In genomic region chr6:39515040-39515738, GRCm38 (mm10) we compare ENCODE assay signal across 8 mouse cellular contexts. TPM values are rescaled to one million over a fixed set of nuclear protein-coding genes. Genes with fewer than 3 reads are reported as not detected.
A peak's percentile ranks its signal among the peaks of the same experiment; 100 is the strongest.
DNase-seq lines count a peak whose midpoint lies in the region; ATAC-seq lines count a peak whose summit lies in the region.

No protein-coding gene starts in this region.

- DNase-seq in embryo, embryonic 11 days = peak; percentile 39
- DNase-seq in embryo, embryonic 10 days (ENCODE audit: low spot score) = no peak
- peak; percentile 41 for DNase-seq in urinary bladder, postnatal 14 days (ENCODE audit: low spot score)
- no peak for DNase-seq in urinary bladder, postnatal 25 days (ENCODE audit: low spot score)
- peak; percentile 73 to 78 for DNase-seq in heart, postnatal 10 days
- peak; percentile 27 to 52 for DNase-seq in lung, postnatal 4 days

- no peak for ATAC-seq in erythroblast, adult 5-6 weeks (replicated peaks; ENCODE audit: low FRiP score, poor library complexity, severe bottlenecking)
- no peak for ATAC-seq in erythroid progenitor cell, adult 5-6 weeks (replicated peaks; ENCODE audit: low FRiP score, poor library complexity, severe bottlenecking)

- intact Hi-C loops in heart, postnatal 10 days (cut with DNase I) = loop anchor here (2.0 kb wide), 1 partner anchor 28 kb away; no protein-coding TSS in a partner anchor

RNA-seq across cellular contexts. Expression of gene Dennd2a, which starts 42.5 kb away (rescaled TPM):
- total RNA-seq in heart, postnatal 10 days (2021) = 10 to 100 TPM; 22.9 to 23.7 TPM
- total RNA-seq in erythroblast, adult 5-6 weeks (2015; ENCODE audit: low replicate concordance) = 1.3 TPM in 1 of 2 replicates, not detected in the other
- 0.43 and 0.70 TPM in 2 replicates for total RNA-seq in erythroblast, adult 5-6 weeks (2017; ENCODE audit: low replicate concordance)
- total RNA-seq in erythroid progenitor cell, adult 5-6 weeks (2015; ENCODE audit: low replicate concordance) = 1.3 TPM in 1 of 2 replicates, not detected in the other
- 0.53 TPM in 1 of 2 replicates, not detected in the other for total RNA-seq in erythroid progenitor cell, adult 5-6 weeks (2017; ENCODE audit: low replicate concordance)

RNA-seq across cellular contexts. Expression of gene Adck2, which starts 58.5 kb away (rescaled TPM):
- total RNA-seq in heart, postnatal 10 days (2021) = 10 to 100 TPM; 19.2 to 19.4 TPM
- 0.38 and 4.4 TPM in 2 replicates for total RNA-seq in erythroblast, adult 5-6 weeks (2015; ENCODE audit: low replicate concordance)
- total RNA-seq in erythroblast, adult 5-6 weeks (2017; ENCODE audit: low replicate concordance) = 0.56 and 5.9 TPM in 2 replicates
- total RNA-seq in erythroid progenitor cell, adult 5-6 weeks (2015; ENCODE audit: low replicate concordance) = 9.7 TPM in 1 of 2 replicates, not detected in the other
- 0.76 and 1.4 TPM in 2 replicates for total RNA-seq in erythroid progenitor cell, adult 5-6 weeks (2017; ENCODE audit: low replicate concordance)

Comparison
In these comparisons a context has a peak if more than half of its experiments do, and no peak if none do; other contexts are left out.
1. DNase-seq: peak in embryo, embryonic 11 days (single experiment), urinary bladder, postnatal 14 days (single experiment), heart, postnatal 10 days (2 of 2) and lung, postnatal 4 days (2 of 2); none in embryo, embryonic 10 days (single experiment) and urinary bladder, postnatal 25 days (single experiment).
2. RNA of gene Dennd2a, which starts 42.5 kb away (total RNA-seq): 22.9 to 23.7 TPM in heart, postnatal 10 days; 0.53 to 1.3 TPM in erythroid progenitor cell, adult 5-6 weeks and 0.43 to 1.3 TPM in erythroblast, adult 5-6 weeks; every median in the first group is over 10 times any median in the second.